Mouse (Mus musculus): ENCODE measurements at regions not wholly inside any gene's neighbourhood (a gene's known extent, or its start where the extent isn't known, plus 50 kb on each side); places are given as distances from the start of the nearest gene placed in this dataset.

- TF ChIP-seq POLR2A (IDR thresholded peaks at IDR 0.05; ENCODE audit: borderline replicate concordance, extremely low read depth, insufficient read depth, insufficient read length, poor library complexity, severe bottlenecking): no peak
- TF ChIP-seq CTCF (IDR thresholded peaks at IDR 0.05; ENCODE audit: borderline replicate concordance, extremely low read depth, insufficient read depth, insufficient read length): no peak
These were observed 141.5 kb downstream of the Tmem17 start for GRCm38 (mm10) chr11:22653366-22653765.

All from brain, embryonic 14.5 days (tissue).